Mouse (Mus musculus) stomach, embryonic 16.5 days (tissue): ENCODE measurements around the gene Abo. TPM values are rescaled to one million over a fixed set of nuclear protein-coding genes. Genes with fewer than 3 reads are reported as not detected.
"Not testable (repeated sequence)": the region's sequence is repeated elsewhere in the genome, so short reads cannot be mapped to it uniquely, and the experiment has no call there.

Experiments
- ATAC-seq: fragments of 200-750 bp; cut with Nextera tagmentation; 2 replicates; pipeline ENCODE4 v1.8.0; 2017; ENCODE audit warnings: moderate number of reproducible peaks, moderate TSS enrichment; ENCODE audit not compliant: insufficient read depth, low FRiP score
- H3K27ac ChIP-seq: fragments of 300-500 bp; sonication (generic); 2 replicates; pipeline ENCODE4 v1.5.1; 2014; ENCODE audit warnings: low read length
- H3K27me3 ChIP-seq: fragments of 300-500 bp; sonication (generic); 2 replicates; pipeline ENCODE4 v1.6.1; 2014; ENCODE audit warnings: low read length, control low read depth, mixed read lengths; ENCODE audit not compliant: control insufficient read depth, insufficient read depth
- H3K36me3 ChIP-seq: fragments of 300-500 bp; sonication (generic); 2 replicates; pipeline ENCODE4 v1.6.1; 2014; ENCODE audit warnings: low read length; ENCODE audit not compliant: control insufficient read depth, insufficient read depth
- H3K4me1 ChIP-seq: fragments of 300-500 bp; sonication (generic); 2 replicates; pipeline ENCODE4 v1.6.1; 2014; ENCODE audit warnings: low read length, control low read depth, mixed read lengths; ENCODE audit not compliant: control insufficient read depth, insufficient read depth
- H3K4me2 ChIP-seq: fragments of 300-500 bp; sonication (generic); 2 replicates; pipeline ENCODE4 v1.6.1; 2014; ENCODE audit warnings: low read depth, low read length, mixed read lengths
- H3K4me3 ChIP-seq: fragments of 300-500 bp; sonication (generic); replicated peaks from 2 replicates; pipeline ENCODE4 v1.5.1; 2014; ENCODE audit warnings: mild to moderate bottlenecking, low read length
- H3K9ac ChIP-seq: fragments of 300-500 bp; sonication (generic); 2 replicates; pipeline ENCODE4 v1.6.1; 2014; ENCODE audit warnings: low read length
- H3K9me3 ChIP-seq: fragments of 300-500 bp; sonication (generic); replicated peaks from 2 replicates; pipeline ENCODE4 v1.6.1; 2016; ENCODE audit warnings: low read length, control low read depth; ENCODE audit not compliant: control insufficient read depth
- WGBS: fragments of 180-500 bp; shearing (Covaris S2); extraction: QIAGEN DNeasy Blood & Tissue Kit; methylation state at CpG from one replicate; pipeline ENCODE4 v1.1.7; 2014; 5-methylcytosine and 5-hydroxymethylcytosine counted together
- polyA plus RNA-seq: library from polyadenylated mRNA; unstranded; fragments of >200 nt; fragmentation: Nextera tagmentation; extraction: Ambion mirVana; gene quantifications from 2 replicates; pipeline ENCODE4 v1.2.1, GENCODE M21; 2015

Abo gene
- polyA plus RNA-seq, 1 experiment from 2014 or later = 0.56 TPM

DNA sequence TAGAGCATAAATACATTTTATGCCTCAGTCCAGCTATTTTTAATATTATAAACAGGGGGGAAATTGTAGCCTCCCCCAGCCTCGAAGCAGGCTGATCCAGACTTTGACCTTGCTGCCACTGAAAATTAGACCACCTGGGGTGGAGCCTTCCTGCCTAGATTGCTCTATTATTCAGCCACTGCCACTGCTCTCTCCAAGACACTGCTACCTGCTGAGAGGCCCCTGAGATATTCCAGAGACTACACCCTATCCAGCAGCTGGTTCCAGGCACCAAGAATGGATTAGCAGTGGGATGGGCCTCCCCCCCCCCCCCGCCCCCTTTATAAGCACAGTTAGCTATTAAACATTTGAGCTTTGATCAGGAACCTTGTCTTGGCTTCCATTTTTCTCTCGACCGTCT is 21.4 kb upstream of the Abo start:
- not testable (repeated sequence) for H3K9ac ChIP-seq, H3K4me3 ChIP-seq, ATAC-seq, H3K9me3 ChIP-seq, H3K4me2 ChIP-seq, H3K36me3 ChIP-seq, H3K4me1 ChIP-seq, H3K27ac ChIP-seq, H3K27me3 ChIP-seq
- 76% methylated on average over 4 of the region's 4 CpGs for WGBS

DNA sequence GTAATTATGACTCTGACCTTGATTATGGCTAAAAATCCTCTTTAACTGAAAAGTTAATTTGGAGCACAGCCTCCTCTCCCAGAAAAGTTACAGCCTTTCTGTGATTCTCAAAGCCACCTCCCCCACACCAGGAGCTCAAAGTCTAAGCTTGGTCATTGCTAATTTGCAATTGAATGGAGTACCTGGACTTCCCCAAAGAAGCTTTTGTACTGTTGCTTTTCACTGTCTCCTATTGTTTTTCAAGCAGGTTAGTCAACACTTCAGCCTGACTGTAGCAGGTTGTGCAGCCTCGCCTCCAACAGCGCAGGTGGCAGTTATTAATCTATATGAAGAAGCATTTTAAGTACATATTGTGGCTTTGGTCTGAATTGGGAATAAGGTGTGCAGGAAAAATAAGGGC is 20.8 kb upstream of the Abo start:
- not testable (repeated sequence) for H3K4me3 ChIP-seq, H3K9me3 ChIP-seq, ATAC-seq, H3K4me2 ChIP-seq, H3K9ac ChIP-seq, H3K4me1 ChIP-seq, H3K27ac ChIP-seq, H3K36me3 ChIP-seq, H3K27me3 ChIP-seq
- WGBS = 88% methylated on average over 2 of the region's 2 CpGs

DNA sequence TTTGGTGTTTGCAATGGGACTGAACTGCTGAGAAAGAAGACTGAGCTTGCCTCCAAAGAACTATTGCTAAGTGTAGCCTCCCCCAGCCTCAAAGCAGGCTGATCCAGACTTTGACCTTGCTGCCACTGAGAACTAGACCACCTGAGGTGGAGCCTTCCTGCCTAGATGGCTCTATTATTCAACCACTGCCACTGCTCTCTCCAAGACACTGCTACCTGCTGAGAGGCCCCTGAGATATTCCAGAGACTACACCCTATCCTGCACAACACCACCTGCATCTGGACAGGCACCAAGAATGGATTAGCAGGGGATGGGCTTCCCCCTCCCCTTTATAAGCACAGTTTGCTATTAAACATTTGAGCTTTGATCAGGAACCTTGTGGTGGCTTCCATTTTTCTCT is 13.8 kb upstream of the Abo start:
- Histone ChIP-seq H3K4me1 (no peaks in the 10 kb centered on the region), H3K4me2 (no peak overlapping the region), H3K9ac (no peak overlapping the region), H3K4me3 (no peak overlapping the region), H3K9me3 (no peaks in the 10 kb centered on the region; the same call in 1 of the 2 replicates), H3K27me3 (no peaks in the 10 kb centered on the region), H3K36me3 (no peaks in the 10 kb centered on the region), H3K27ac (no peak overlapping the region)
- no peak for ATAC-seq

DNA sequence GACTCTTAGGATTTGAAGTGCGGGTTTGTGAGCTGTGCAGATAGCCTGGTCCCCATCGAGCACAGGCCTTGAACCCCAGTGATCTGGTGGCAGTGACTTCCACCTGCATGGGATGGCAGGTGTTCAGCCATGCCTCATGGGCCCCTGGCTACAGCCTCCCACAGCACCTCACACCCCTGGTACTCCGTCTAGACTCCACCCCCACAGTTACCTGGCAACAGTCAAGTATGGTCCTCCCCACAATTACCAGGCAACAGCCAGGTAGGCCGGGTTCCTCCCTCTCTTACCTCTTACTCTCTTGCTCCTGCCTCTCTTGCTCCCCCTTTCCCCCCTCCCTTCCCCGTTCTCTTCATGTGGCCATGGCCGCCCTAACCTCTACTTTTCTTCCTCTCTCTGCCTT is 5.9 kb upstream of the Abo start:
- Histone ChIP-seq H3K36me3 (no peaks in the 10 kb centered on the region), H3K9ac (no peak overlapping the region), H3K4me3 (no peak overlapping the region), H3K27me3 (no peaks in the 10 kb centered on the region), H3K4me2 (no peak overlapping the region), H3K9me3 (no peaks in the 10 kb centered on the region), H3K27ac (no peak overlapping the region), H3K4me1 (no peaks in the 10 kb centered on the region)
- ATAC-seq = no peak
- 60% methylated on average over 6 of the region's 6 CpGs for WGBS

DNA sequence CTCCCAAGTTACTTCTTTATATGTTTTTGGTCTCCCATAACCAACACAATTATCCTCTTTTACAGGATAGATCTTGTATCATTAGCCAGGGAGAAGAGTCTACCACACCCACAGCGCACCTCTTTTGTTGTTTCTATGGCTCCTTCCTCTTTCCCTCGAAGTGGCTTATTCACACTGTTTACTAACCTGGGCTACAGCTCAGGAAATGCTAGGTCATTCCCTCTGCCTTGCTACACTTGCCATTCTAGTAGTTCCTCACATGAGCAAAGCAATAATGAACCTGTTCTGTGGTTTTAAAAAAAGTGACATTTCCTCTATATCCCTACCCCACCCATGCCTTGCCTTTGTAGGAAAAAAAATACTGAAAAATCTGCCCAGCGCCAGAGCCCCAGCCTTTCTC is 1.9 kb downstream of the Abo start:
- no peak for ATAC-seq
- Histone ChIP-seq H3K9ac (no peak overlapping the region), H3K4me1 (no peaks in the 10 kb centered on the region), H3K36me3 (no peaks in the 10 kb centered on the region), H3K9me3 (no peaks in the 10 kb centered on the region), H3K4me3 (no peak overlapping the region), H3K4me2 (no peak overlapping the region), H3K27me3 (no peaks in the 10 kb centered on the region), H3K27ac (no peak overlapping the region)
- 62% methylated on average over 3 of the region's 3 CpGs for WGBS

DNA sequence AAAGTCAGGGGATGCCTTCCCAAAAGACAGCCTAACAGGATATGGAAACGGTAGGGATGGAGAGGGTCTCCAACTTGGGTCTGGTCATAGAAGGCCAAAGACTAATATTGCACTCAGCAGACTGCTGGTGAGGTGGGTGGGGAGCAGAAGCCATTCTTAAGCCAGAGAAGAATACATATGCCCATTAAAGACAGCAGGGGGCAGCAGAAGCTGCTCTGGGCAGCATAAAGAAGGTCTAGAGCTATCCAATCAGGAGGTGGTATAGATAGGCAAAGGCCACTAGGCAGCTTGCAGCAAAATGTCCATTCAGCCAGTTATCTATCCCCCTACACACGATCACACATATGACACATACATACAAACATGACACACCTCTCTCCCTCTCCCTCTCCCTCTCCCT is 17.1 kb downstream of the Abo start:
- ATAC-seq = 0 out of 2 replicates have a peak, but pooled peaks have one; percentile 17
- Histone ChIP-seq H3K27ac (no peak overlapping the region), H3K9me3 (no peaks in the 10 kb centered on the region), H3K4me3 (no peak overlapping the region), H3K9ac (no peak overlapping the region), H3K4me1 (no peaks in the 10 kb centered on the region), H3K36me3 (no peaks in the 10 kb centered on the region), H3K4me2 (no peak overlapping the region), H3K27me3 (no peaks in the 10 kb centered on the region)
- 41% methylated on average over 2 of the region's 2 CpGs for WGBS

DNA sequence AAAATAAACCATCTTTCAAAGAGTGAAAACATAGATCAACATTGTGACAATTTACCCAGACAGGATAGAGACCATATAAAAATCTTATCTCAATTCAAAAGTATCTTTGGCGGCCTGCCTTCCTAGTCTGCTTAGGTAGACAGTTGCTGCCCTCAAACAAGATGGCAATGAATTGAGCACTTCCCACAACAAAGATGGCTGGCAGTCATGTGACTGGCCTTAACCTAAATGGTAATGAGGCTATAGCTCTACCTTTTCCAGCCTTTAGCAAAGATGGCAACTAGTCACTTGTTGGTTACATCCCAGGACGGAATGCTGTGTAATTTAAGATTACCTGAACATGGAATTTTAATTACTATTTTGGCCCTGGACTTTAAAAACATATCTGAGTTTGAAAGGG is 32.3 kb downstream of the Abo start:
- no peak for ATAC-seq
- WGBS = 79% methylated on average over 2 of the region's 2 CpGs
- Histone ChIP-seq H3K9me3 (no peaks in the 10 kb centered on the region), H3K36me3 (no peaks in the 10 kb centered on the region), H3K4me3 (no peak overlapping the region), H3K27ac (no peak overlapping the region), H3K4me2 (no peak overlapping the region), H3K4me1 (no peaks in the 10 kb centered on the region), H3K9ac (no peak overlapping the region), H3K27me3 (no peaks in the 10 kb centered on the region)

DNA sequence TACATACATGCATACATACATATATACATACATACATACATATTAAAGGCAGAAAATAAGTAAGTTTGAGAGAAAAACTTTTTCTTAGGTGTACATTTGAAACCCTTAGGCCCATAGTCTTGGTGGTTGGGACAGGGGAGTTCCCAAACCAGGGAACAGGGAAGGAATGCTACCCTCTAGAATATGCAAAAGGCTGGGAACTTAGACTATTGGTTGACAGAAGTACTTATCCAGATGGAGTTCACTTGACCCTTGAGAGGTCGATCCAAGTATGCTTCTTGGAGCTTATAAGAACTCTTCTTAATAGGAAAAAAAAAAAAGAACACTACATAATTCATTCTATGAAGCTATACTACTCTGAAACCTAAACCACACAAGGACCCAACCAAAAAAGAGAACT is 36.7 kb downstream of the Abo start:
- no peaks in the 10 kb centered on the region for H3K9me3 ChIP-seq
- no peaks in the 10 kb centered on the region for H3K27me3 ChIP-seq
- H3K4me2 ChIP-seq = no peak overlapping the region
- no peaks in the 10 kb centered on the region for H3K4me1 ChIP-seq
- WGBS = 79% methylated on average over 1 of the region's 1 CpGs
- H3K27ac ChIP-seq = no peak overlapping the region
- no peak for ATAC-seq
- H3K36me3 ChIP-seq = no peaks in the 10 kb centered on the region
- no peak overlapping the region for H3K4me3 ChIP-seq
- H3K9ac ChIP-seq = no peak overlapping the region

DNA sequence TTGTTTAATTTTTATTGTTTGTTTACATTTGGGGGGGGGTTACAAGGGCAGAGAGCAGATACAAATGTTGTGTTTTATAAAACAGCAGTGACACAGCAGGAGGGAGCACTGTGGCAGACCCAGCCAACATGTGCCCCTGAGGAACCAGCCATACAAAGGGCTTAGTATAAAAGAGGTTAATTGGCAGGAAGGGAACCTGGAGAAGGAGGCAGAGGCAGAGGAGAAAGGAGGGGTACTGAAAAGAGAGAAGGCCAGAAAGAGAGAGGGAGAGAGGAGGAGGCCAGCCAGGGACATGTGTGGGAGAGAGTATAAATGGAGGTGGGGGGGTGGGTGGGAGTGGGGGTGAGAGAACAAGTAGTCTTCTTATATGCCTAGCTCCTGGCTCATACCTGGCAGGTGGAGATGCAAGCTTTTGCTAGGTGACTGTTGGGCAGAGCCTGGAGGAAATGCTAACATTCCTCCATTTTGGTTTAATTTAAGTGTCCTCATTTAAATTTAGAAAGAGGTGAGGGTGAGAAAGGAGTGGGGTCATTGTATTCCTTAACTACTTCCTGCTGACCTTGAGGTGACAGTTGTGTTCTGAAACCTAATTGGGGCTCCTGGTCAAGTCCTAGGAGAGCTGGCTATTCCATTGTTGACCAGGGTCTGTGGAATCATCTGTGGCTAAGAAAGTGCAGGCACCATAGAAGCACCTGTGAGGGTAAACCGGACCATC is 37.4 kb downstream of the Abo start:
- no peak overlapping the region for H3K9ac ChIP-seq
- H3K36me3 ChIP-seq = no peaks in the 10 kb centered on the region
- ATAC-seq = no peak
- H3K4me2 ChIP-seq = no peak overlapping the region
- H3K27me3 ChIP-seq = no peaks in the 10 kb centered on the region
- H3K4me3 ChIP-seq = no peak overlapping the region
- no peak overlapping the region for H3K27ac ChIP-seq
- H3K4me1 ChIP-seq = no peaks in the 10 kb centered on the region
- H3K9me3 ChIP-seq = no peaks in the 10 kb centered on the region
- 86% methylated on average over 1 of the region's 1 CpGs for WGBS
